Mouse (Mus musculus) kidney, embryonic 14.5 days (tissue): ENCODE results near the gene Retreg2. TPM values are rescaled to one million over a fixed set of nuclear protein-coding genes. Genes with fewer than 3 reads are reported as not detected.

Experiments used
- ATAC-seq: fragments of 200-750 bp; cut with Nextera tagmentation; 2 replicates; pipeline ENCODE4 v1.8.0; 2017; ENCODE audit warnings: moderate number of reproducible peaks, mild to moderate bottlenecking, moderate TSS enrichment, moderate library complexity; ENCODE audit not compliant: low FRiP score, low TSS enrichment
- H3K27ac ChIP-seq: fragments of 300-500 bp; sonication (generic); 2 replicates; pipeline ENCODE4 v1.5.1; 2014; ENCODE audit warnings: low read depth, mild to moderate bottlenecking, low read length, moderate library complexity, mixed read lengths
- H3K27me3 ChIP-seq: fragments of 300-500 bp; sonication (generic); 2 replicates; pipeline ENCODE4 v1.6.1; 2014; ENCODE audit warnings: mild to moderate bottlenecking, low read length; ENCODE audit not compliant: control insufficient read depth, insufficient read depth
- H3K36me3 ChIP-seq: fragments of 300-500 bp; sonication (generic); 2 replicates; pipeline ENCODE4 v1.6.1; 2014; ENCODE audit warnings: low read length, mixed read lengths; ENCODE audit not compliant: control insufficient read depth, insufficient read depth
- H3K4me1 ChIP-seq: fragments of 300-500 bp; sonication (generic); 2 replicates; pipeline ENCODE4 v1.6.1; 2014; ENCODE audit warnings: low read length, mixed read lengths; ENCODE audit not compliant: control insufficient read depth, insufficient read depth
- H3K4me2 ChIP-seq: fragments of 300-500 bp; sonication (generic); replicated peaks from 2 replicates; pipeline ENCODE4 v1.6.1; 2014; ENCODE audit warnings: low read depth, mild to moderate bottlenecking, low read length
- H3K4me3 ChIP-seq: fragments of 300-500 bp; sonication (generic); 2 replicates; pipeline ENCODE4 v1.5.1; 2014; ENCODE audit warnings: mild to moderate bottlenecking, low read length
- H3K9ac ChIP-seq: fragments of 300-500 bp; sonication (generic); 2 replicates; pipeline ENCODE4 v1.6.1; 2014; ENCODE audit warnings: low read depth, mild to moderate bottlenecking, low read length, moderate library complexity
- H3K9me3 ChIP-seq: fragments of 300-500 bp; sonication (generic); 2 replicates; pipeline ENCODE4 v1.6.1; 2016; ENCODE audit warnings: low read length; ENCODE audit not compliant: control insufficient read depth
- WGBS: fragments of 180-500 bp; shearing (Covaris S2); extraction: QIAGEN DNeasy Blood & Tissue Kit; methylation state at CpG from one replicate; pipeline ENCODE4 v1.1.7; 2014; 5-methylcytosine and 5-hydroxymethylcytosine counted together
- polyA plus RNA-seq: library from polyadenylated mRNA; unstranded; fragments of >200 nt; fragmentation: Nextera tagmentation; extraction: Ambion mirVana; gene quantifications from 2 replicates; pipeline ENCODE4 v1.2.1, GENCODE M21; 2014

Gene Retreg2
- polyA plus RNA-seq, result 36.6 and 56.0 TPM in 2 replicates

DNA sequence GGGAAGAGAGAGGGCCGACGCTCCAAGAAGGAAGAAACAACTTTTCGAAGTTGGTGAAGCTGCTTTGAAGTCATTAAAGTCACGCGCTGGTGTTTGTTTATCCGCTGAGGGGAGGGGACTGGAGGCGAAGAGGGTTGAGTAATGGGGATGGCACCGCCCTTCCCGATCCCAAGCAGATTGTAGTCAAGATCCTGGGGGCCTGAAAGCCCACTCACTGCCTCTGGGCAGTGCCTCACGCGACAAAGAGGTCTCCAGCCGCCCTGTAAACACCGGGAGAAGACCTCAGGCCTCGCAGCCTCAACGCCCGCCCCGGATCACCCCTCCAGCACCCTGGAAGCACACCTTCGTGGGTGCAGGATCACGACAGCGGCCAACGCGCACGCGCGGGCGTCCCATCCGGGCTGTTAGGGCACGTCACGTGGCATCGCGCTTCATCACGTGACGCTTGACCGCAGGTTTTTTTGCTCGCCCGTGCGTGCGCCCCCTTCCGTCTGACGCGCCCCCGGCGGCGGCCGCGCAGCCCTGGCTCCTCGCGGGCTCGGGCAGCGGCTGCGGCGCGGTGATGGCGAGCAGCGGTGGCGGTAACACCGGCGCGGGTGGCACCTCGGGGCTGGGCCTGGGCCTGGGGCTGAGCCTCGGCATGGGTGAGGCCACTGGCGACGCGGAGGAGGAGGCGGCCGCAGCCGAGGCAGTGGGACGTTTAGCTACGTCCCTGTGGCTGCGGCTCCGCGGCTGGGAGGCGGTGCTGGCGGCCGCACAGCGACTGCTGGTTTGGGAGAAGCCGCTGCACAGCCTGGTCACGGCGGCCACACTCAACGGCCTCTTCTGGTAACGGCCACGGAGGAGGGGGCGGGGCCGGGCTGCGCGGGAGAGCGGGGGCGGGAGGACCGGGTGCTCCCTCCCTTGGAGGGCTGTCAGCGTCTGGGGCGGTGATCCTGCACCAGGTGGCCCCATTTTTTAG lies at the start of gene Retreg2, which contains the start of gene Cnppd1:
Retreg2 (plus strand) TSS at position 478 of the 961 bp plus-strand sequence.
Cnppd1 (minus strand) TSS at position 411 of the 961 bp plus-strand sequence.
- WGBS, result under 1% methylated on average over 90 of the region's 91 CpGs
- H3K27ac ChIP-seq, result peak within 1 kb of the TSS; percentile 95
- peaks cover 52% of the 10 kb centered on the region for H3K36me3 ChIP-seq

DNA sequence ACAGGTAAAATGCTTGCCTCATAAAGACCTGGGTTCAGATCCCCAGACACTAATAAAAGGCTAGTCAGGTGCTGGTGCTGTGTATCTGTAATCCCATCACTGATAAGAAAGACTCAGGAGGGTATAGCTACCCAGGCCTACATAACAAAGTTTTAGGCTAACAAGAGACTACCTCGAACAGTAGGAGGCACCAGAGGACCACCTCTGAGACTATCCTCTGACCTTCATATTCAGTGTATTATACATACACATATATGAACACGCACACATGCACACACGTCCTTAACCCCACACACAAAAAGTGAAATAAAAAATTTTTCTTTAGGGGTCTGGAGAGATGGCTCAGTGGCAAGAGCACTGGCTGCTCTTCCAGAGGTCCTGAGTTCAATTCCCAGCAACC lies 20.4 kb upstream of the Retreg2 start:
- Histone ChIP-seq H3K27me3 (no peaks in the 10 kb centered on the region), H3K27ac (no peak overlapping the region), H3K9ac (no peak overlapping the region), H3K4me1 (no peaks in the 10 kb centered on the region), H3K36me3 (no peaks in the 10 kb centered on the region), H3K9me3 (no peaks in the 10 kb centered on the region), H3K4me3 (no peak overlapping the region), H3K4me2 (no peak overlapping the region)
- no peak for ATAC-seq
- 77% methylated on average over 3 of the region's 3 CpGs for WGBS

More for the DNA sequence above, at the start of gene Retreg2, which contains the start of gene Cnppd1:
- Histone ChIP-seq H3K4me3 (peak within 1 kb of the TSS; percentile 84), H3K9ac (peak within 1 kb of the TSS; percentile 92), H3K27me3 (no peaks in the 10 kb centered on the region), H3K4me1 (peaks cover 15% of the 10 kb centered on the region), H3K9me3 (no peaks in the 10 kb centered on the region), H3K4me2 (peak within 1 kb of the TSS; percentile 93)
- peak; percentile 87 for ATAC-seq

DNA sequence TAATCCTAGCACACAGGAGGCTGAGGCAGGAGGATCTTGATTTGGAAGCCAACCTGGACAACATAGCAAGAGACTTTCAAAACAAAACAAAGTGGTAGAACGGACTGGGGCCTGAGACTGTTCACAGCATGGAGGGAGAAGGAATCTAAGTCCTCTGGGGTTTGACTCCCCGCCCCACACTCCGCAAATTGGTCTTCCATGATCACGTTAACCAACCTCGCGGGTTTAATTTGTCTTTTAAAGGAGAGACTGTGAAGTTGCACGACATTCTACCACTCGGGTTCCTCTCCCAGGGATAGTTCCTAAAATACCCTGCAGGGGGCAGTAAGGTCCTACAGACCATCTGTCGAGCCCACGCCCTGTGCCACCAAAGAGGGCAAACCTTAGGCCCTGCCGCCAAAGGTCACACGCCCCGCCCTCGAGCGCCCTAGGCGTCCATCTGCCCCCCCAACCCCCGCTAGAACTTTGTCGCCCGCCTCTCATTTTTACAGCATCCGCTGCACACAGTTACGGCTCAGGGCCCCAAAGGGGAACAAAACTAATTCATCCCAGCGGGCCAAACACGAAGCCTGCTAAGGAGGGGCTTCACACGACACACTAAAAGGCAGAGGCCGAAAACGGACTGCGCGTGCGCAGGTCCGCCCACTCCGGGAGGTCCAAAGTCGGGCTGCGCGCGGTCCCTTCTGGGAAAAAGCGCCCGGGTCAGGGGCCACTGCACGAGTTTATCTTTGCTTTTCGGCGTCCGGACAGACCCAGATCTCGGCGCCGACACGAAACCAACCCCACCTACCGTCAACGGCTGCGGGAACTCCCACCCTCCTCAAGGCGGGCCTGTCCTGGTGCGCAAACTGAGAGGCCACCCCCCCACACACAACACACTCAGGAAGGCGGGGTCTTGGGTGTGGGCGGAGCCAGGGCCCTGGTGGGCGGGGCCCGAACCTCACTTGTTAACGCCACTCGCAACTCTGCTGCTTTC lies 17.9 kb upstream of the Retreg2 start, which contains the start of gene Nhej1:
Nhej1 (minus strand) TSS at position 855 of the 976 bp plus-strand sequence.
- Histone ChIP-seq H3K4me2 (peak within 1 kb of the TSS; percentile 53), H3K4me1 (no peaks in the 10 kb centered on the region), H3K27ac (peak within 1 kb of the TSS; percentile 95), H3K27me3 (no peaks in the 10 kb centered on the region), H3K9me3 (no peaks in the 10 kb centered on the region), H3K4me3 (peak within 1 kb of the TSS; percentile 54), H3K9ac (peak within 1 kb of the TSS; percentile 65), H3K36me3 (no peaks in the 10 kb centered on the region)
- WGBS, result 1% methylated on average over 56 of the region's 56 CpGs
- peak; percentile 97 for ATAC-seq

DNA sequence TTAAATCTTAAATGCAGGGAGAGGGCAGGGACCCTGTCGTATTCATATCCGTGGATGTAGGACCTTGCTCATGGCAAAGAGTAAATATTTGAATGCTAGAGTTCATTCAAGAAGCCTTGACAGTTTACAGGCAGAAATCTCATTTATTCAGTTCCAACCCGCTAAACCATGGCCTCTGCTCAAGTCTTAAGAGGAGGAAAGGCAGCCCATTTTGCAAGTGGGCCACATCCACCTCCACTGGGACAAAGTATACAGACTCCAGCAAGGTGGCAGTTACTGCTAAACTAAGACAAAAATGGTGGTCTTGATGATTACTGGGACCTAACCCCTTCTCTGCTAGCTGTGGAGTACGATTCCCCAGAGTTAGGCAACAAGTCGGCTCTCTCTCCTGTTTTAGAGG lies 17.2 kb upstream of the Retreg2 start:
- Histone ChIP-seq H3K27me3 (no peaks in the 10 kb centered on the region), H3K27ac (no peak overlapping the region; the same call in 1 of the 2 replicates), H3K9me3 (no peaks in the 10 kb centered on the region), H3K4me1 (no peaks in the 10 kb centered on the region), H3K9ac (no peak overlapping the region), H3K4me2 (peak overlapping the region; percentile 53), H3K4me3 (peak overlapping the region; percentile 54), H3K36me3 (no peaks in the 10 kb centered on the region)
- ATAC-seq, result peak; percentile 7; the same call in 1 of the 2 replicates
- WGBS, result 39% methylated on average over 5 of the region's 5 CpGs

DNA sequence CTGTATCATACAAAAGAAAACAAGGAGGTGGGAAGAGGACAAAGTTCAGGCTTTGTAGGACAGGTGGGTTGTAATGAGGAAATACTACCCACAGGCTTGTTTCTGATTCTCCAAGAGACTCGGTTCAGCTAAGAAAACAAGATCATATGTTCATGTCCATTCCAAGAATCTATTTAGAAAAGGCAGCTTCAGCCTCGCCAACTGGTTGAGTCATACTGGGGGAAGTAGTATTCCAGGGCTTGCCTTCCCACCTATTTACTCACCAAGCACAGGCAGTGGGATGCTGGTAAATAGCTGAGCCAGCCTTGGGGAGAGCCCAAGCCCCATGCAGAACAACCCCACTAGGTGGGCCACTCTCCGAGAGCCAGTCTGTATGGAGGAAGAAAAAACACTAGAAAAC lies 13.9 kb upstream of the Retreg2 start:
- Histone ChIP-seq H3K27me3 (no peaks in the 10 kb centered on the region), H3K9me3 (no peaks in the 10 kb centered on the region), H3K9ac (no peak overlapping the region), H3K4me2 (no peak overlapping the region), H3K4me3 (no peak overlapping the region), H3K36me3 (no peaks in the 10 kb centered on the region), H3K27ac (no peak overlapping the region), H3K4me1 (no peaks in the 10 kb centered on the region)
- WGBS, result 76% methylated on average over 3 of the region's 3 CpGs
- no peak for ATAC-seq

DNA sequence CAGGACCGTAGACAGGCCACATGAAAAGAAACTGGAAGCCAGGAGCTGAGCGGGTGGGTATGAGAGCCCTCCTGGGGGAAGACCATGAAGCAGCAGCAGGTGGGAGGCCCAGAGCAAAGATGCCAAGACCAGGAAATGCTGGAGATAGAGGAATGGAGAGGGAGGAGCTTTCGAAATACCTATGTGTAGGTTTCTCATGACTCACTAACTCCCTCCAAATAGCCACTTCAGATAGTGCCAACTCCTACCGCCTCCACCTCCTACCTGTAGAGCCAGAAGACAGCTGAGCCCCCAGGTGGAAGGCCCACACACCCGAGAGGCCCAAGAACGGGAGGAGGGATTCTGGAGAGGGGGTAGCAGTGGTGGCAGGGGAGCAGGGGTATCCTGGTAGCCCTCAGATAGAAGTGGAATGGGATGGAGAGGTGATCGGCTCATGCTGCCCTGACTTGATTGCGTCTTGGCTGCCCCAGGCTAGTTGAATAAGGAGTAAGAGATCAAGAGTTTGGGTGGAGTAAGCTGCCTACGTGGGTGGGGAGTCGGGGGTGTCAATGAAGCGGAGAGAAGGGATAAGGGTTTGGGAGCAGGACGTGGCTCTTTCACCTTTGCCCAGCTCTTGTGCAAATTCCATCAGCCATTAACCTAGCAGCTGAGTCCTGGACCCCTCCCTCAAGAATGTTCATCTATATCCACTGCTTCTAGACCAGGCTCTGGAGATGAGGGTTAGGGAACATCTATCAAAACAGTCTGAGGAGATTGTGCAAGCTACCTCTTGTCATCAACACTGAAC lies 9.0 kb upstream of the Retreg2 start, which contains the start of gene Slc23a3:
Slc23a3 (minus strand) TSS at position 470 of the 787 bp plus-strand sequence.
- Histone ChIP-seq H3K27ac (no peak within 1 kb of the TSS), H3K4me2 (no peak within 1 kb of the TSS), H3K27me3 (no peaks in the 10 kb centered on the region), H3K9me3 (no peaks in the 10 kb centered on the region), H3K9ac (no peak within 1 kb of the TSS), H3K4me3 (no peak within 1 kb of the TSS), H3K36me3 (peaks cover 26% of the 10 kb centered on the region), H3K4me1 (no peaks in the 10 kb centered on the region)
- peak; percentile 21; the same call in 1 of the 2 replicates for ATAC-seq
- WGBS, result 59% methylated on average over 12 of the region's 12 CpGs

DNA sequence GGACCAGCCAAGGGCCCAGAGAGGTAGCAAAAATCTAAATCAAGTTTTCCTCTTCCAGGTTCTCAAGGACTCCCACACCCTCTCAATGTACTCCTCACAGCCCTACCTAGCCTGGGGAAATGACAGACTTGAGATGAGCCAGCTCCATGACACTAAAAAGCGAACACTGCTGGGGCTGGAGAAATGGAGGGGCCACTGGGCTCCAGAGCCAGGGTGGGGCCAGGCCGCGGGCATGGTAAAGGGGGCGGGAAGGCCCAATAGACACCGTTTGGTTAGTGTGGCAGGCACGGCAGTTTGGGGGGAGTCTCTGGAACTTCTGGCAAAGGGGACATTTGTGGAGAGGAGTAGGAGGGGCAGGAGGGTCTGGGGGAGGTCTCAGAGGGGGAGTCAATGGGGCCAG lies 6.3 kb upstream of the Retreg2 start:
- Histone ChIP-seq H3K27me3 (no peaks in the 10 kb centered on the region), H3K4me2 (no peak overlapping the region), H3K9me3 (no peaks in the 10 kb centered on the region), H3K27ac (no peak overlapping the region), H3K4me1 (peaks cover 5% of the 10 kb centered on the region; the same call in 1 of the 2 replicates), H3K4me3 (no peak overlapping the region), H3K9ac (no peak overlapping the region), H3K36me3 (peaks cover 37% of the 10 kb centered on the region)
- no peak for ATAC-seq
- WGBS, result 79% methylated on average over 6 of the region's 6 CpGs

DNA sequence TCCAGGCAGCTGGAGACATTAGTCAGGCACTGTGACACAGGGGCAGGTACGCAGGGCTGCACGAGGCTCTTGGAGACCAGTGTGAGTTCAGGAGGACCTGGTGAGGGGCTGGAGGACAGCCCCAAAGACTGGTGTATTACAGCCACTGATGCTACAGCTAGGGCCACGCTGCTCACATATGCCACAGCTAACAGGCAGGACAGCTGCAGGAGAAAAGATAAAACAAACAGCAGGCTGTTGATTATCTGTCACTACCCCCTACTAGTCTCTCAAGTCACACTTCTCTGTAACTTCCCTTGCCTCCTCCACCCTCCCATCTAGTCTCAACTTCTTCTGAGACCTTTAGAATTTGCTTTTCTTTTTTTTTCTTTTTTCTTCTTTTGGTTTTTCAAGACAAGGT lies 5.8 kb upstream of the Retreg2 start:
- Histone ChIP-seq H3K9ac (no peak overlapping the region), H3K36me3 (peaks cover 37% of the 10 kb centered on the region), H3K9me3 (no peaks in the 10 kb centered on the region), H3K4me3 (no peak overlapping the region), H3K4me1 (peaks cover 5% of the 10 kb centered on the region; the same call in 1 of the 2 replicates), H3K27ac (no peak overlapping the region), H3K4me2 (no peak overlapping the region), H3K27me3 (no peaks in the 10 kb centered on the region)
- ATAC-seq, result no peak
- WGBS, result 61% methylated on average over 3 of the region's 3 CpGs
